Mouse (Mus musculus): ENCODE measurements around the gene Smarcd1.

DNA sequence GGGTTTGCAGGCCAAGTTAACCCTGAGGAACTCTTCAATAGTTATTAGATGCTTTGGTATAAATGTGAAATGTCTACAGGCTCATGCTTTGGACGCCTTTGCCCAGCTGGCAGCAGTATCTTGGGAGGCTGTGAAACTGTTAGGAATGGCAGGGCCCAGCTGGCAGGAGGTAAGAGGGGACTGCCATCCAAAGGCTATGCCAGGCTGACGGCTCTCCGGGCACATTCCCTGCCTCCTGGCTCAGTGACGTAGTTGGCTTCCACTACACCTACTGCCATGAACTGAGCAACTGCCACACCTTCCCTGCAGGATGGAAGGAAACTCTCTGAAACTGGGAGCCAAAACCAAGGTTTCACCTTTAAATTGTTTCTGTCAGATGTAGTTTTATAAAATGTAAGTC is 38.3 kb downstream of the Smarcd1 start:
- TF ChIP-seq CTCF (IDR thresholded peaks at IDR 0.05; ENCODE audit: borderline replicate concordance, extremely low read depth, insufficient read depth, insufficient read length) (no peak), POLR2A (IDR thresholded peaks at IDR 0.05; ENCODE audit: borderline replicate concordance, extremely low read depth, insufficient read depth, insufficient read length, poor library complexity, severe bottlenecking) (no peak)
